Mouse (Mus musculus) bone marrow, adult 2 months (tissue): ENCODE measurements around the gene Ifna15.

Source experiments
- CTCF ChIP-seq: fragments of 200-500 bp; IDR thresholded peaks from 2 replicates; pipeline ENCODE4 v1.5.1; 2011; ENCODE audit warnings: low read length, control low read depth; ENCODE audit not compliant: control insufficient read depth, insufficient read depth
- POLR2A ChIP-seq: fragments of 200-500 bp; IDR thresholded peaks from 2 replicates; pipeline ENCODE4 v1.6.1; 2011; ENCODE audit warnings: low read depth, mild to moderate bottlenecking, control low read depth, low read length, borderline replicate concordance; ENCODE audit not compliant: control insufficient read depth

GRCm38 (mm10) chr4:88522674-88523073 is 35.4 kb downstream of the Ifna15 start, which contains the start of gene Ifnb1:
- TF ChIP-seq POLR2A (no peak), CTCF (no peak)
